Mouse (Mus musculus): ENCODE measurements around the gene Rap1b. TPM values are rescaled to one million over a fixed set of nuclear protein-coding genes. Genes with fewer than 3 reads are reported as not detected.

Gene Rap1b
- polyA plus RNA-seq, 1 experiment, result 55.2 TPM

DNA sequence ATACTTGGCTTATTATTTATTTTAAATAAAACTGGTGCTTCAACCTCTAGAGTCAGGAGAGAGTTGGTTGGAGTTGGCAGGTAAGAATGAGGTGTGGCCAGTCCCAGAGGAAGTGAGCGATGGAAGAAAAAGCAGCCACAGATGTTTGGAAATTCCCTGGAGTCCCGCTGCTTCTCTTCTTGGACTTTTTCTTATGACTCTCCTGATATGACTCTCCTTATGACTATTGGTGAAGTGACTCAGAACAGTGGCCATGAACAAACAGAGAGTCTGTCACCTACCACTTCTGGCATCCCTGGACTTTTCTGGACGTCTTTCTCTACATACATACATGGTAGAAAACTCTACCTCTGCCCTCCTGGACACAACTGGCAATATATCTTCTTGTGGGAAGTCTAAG is 21.5 kb upstream of the Rap1b start:
- no peak overlapping the region for H3K4me3 ChIP-seq (ENCODE audit: insufficient read depth, low read depth, low read length)
- H3K27ac ChIP-seq (replicated peaks; ENCODE audit: low read depth, low read length), result no peak overlapping the region
- no peaks in the 10 kb centered on the region for H3K4me1 ChIP-seq (ENCODE audit: control insufficient read depth, insufficient read depth, insufficient read length, low read length)

DNA sequence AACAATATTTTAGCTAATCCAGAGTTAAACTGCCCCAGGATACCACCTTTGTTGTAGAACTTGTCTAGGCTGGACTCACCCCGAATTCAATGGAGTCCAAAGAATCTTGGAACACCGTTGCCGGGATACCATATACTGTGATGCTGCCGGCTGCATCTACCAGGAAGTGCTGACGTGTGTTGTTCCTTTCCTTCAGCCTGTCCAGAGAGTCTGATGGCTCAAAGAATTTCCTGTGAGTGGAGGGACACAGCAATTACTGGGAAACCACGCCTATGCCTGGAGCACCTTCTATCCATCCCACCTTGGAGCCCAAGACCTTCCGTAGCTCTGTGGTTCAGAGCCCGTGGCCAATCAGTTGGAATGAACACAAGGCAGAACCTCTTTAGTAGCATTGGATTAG is 20.8 kb upstream of the Rap1b start:
- Histone ChIP-seq H3K4me3 (ENCODE audit: insufficient read depth, low read depth, low read length) (no peak overlapping the region), H3K4me1 (ENCODE audit: control insufficient read depth, insufficient read depth, insufficient read length, low read length) (no peaks in the 10 kb centered on the region), H3K27ac (replicated peaks; ENCODE audit: low read depth, low read length) (no peak overlapping the region)

DNA sequence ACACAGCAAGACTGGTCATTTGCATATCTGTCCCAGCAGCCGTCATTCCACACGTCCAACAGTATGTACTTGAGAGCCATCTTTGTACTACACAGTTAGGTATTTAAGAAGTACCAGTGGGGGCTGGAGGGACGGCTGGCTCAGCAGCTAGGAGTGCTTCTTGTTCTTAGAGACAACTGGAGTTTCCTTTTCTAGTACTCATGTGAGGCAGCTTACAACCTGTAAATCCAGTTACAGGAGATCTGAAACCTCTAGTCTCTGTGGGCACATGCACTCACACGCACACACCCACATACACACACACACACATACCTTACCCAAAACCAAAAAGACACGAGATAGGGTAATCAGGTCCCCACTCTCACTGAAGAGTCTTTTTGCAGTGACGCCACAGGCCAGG is 18.9 kb upstream of the Rap1b start:
- no peak overlapping the region for H3K4me3 ChIP-seq (ENCODE audit: insufficient read depth, low read depth, low read length)

DNA sequence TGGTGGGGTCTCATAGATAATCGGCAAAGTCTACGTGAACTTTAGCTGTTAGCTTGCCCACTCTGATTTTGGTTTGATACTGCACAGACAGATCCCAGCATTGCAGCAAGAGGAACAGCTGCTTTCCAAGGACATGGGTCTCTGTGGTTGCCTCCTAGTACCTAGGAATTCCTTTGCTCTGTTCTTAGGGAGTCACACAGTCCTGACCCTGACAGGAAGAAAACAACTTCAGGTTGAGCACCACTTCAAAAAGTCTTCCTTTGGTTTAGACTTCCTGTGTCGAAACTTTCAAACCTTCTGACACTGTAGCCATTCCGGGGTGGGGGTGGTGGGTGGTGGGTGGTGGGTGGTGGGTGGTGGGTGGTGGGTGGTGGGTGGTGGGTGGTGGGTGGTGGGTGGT is 18.4 kb upstream of the Rap1b start:
- Histone ChIP-seq H3K4me3 (ENCODE audit: insufficient read depth, low read depth, low read length) (no peak overlapping the region), H3K4me1 (ENCODE audit: control insufficient read depth, insufficient read depth, insufficient read length, low read length) (no peaks in the 10 kb centered on the region), H3K27ac (replicated peaks; ENCODE audit: low read depth, low read length) (no peak overlapping the region)

More for the DNA sequence above, 18.9 kb upstream of the Rap1b start:
- Histone ChIP-seq H3K4me1 (ENCODE audit: control insufficient read depth, insufficient read depth, insufficient read length, low read length) (no peaks in the 10 kb centered on the region), H3K27ac (replicated peaks; ENCODE audit: low read depth, low read length) (no peak overlapping the region)

DNA sequence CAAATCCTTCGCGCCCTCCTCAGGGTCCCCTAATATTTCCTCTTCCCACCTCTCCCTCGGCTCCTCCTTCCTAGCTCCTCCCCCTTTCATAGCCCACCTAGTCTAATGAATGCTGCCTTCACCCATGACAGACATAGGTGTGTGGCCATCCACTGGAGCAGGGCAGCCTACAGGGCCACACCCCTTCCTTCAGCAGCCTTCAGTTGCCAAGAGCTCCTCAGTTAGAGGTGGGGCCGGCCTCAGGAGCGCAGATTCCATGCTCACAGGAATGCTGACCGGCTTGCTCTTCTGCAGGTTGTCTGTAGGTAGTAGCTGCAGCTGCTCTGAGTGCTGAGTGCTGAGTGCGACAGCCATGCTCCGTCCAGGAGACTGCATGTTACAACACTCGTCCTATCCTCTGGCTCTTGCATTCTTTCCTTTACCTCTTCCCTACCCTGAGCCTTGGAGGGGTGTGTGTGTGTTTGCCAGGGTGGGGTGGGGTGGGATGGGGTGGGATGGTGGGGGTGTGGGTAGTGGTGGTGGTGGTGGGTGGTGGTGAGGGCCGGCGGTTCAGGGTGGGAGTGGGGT is 16.3 kb upstream of the Rap1b start:
- Histone ChIP-seq H3K4me1 (ENCODE audit: control insufficient read depth, insufficient read depth, insufficient read length, low read length) (no peaks in the 10 kb centered on the region), H3K4me3 (ENCODE audit: insufficient read depth, low read depth, low read length) (no peak overlapping the region), H3K27ac (replicated peaks; ENCODE audit: low read depth, low read length) (no peak overlapping the region)

GRCm38 (mm10) chr10:117860958-117861357 is 15.1 kb upstream of the Rap1b start:
- Histone ChIP-seq H3K4me3 (ENCODE audit: insufficient read depth, low read depth, low read length) (no peak overlapping the region), H3K27ac (replicated peaks; ENCODE audit: low read depth, low read length) (0 out of 2 replicates have a peak overlapping the region, but pooled peaks have one; percentile 1), H3K4me1 (ENCODE audit: control insufficient read depth, insufficient read depth, insufficient read length, low read length) (no peaks in the 10 kb centered on the region)

- H3K4me3 ChIP-seq (ENCODE audit: insufficient read depth, low read depth, low read length), result no peak overlapping the region
- no peak overlapping the region for H3K27ac ChIP-seq (replicated peaks; ENCODE audit: low read depth, low read length)
- H3K4me1 ChIP-seq (ENCODE audit: control insufficient read depth, insufficient read depth, insufficient read length, low read length), result no peaks in the 10 kb centered on the region
Measured at GRCm38 (mm10) chr10:117860361-117860760, 14.5 kb upstream of the Rap1b start.

DNA sequence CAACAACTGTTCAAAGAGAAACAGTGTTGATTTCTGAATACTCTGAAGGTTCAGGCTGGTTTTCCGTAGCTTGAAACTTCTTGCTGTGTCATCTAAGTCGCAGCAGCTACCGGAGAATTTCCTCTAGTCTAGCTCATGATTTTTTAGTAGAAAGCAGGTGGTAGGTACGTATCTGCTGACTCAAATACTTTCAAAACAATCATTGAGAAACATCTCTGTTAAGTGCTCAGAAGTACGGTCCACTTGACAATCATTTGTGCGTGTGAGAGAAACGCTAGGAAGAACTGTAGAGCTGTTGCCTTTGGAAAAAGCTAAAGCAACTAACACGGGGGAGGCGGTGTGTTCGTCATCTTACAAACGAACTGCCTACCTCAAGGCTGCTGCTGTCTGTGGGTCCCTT is 14.0 kb upstream of the Rap1b start:
- H3K27ac ChIP-seq (replicated peaks; ENCODE audit: low read depth, low read length), result no peak overlapping the region
- no peak overlapping the region for H3K4me3 ChIP-seq (ENCODE audit: insufficient read depth, low read depth, low read length)
- no peaks in the 10 kb centered on the region for H3K4me1 ChIP-seq (ENCODE audit: control insufficient read depth, insufficient read depth, insufficient read length, low read length)

DNA sequence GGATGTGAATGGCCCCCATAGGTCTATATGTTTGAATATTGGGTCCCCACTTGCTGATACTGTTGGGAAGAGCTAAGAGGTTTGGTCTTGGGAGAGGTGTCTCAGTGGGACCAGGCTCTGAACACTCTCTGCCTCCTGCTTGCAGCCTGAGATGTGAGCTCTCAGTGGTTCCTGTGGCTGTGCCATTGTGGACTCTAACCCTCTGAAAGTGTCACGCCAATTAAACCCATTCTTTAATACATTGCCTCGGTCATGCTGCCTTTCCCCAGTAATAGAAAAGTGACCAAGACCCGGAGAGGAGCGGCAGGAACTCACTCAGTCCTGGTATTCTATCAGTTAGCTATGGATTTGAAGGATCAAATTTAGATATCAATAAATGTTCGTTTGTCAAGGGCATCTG is 12.4 kb upstream of the Rap1b start:
- no peak overlapping the region for H3K27ac ChIP-seq (replicated peaks; ENCODE audit: low read depth, low read length)
- no peaks in the 10 kb centered on the region for H3K4me1 ChIP-seq (ENCODE audit: control insufficient read depth, insufficient read depth, insufficient read length, low read length)
- H3K4me3 ChIP-seq (ENCODE audit: insufficient read depth, low read depth, low read length), result no peak overlapping the region

DNA sequence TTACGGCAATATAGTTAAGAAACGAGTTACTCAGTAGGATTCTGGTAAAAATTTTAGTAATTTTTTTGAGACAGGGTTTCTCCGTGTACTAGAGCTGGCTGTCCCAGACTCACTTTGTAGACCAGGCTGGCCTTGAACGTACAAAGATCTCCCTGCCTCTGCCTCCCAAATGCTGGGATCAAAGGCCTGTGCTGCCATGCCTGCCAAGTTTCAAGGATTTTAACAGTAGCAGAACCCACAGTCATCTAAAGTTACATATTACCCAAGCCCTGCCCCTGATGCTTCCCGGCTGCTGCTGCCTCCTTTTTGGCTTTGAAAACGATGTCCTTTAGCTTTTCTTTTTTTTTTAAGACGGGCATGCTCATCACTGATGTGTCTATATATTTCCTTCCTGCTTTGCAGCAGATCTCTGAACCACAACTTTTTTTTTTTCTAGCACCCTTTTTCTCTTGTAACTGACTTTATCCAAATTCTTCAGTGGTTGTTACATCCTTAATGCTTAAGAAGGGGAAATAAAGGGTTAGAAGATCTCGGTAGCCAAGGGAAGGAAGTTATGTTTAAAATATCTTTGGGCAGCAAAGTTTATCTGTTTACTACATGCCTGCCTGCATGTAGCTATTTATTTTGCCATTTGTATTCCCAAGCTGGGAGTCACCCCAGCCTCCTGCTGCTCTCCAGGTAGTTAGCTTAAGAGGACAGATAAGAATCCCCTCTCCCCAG is 10.3 kb upstream of the Rap1b start:
- H3K4me3 ChIP-seq (ENCODE audit: insufficient read depth, low read depth, low read length), result no peak overlapping the region
- no peaks in the 10 kb centered on the region for H3K4me1 ChIP-seq (ENCODE audit: control insufficient read depth, insufficient read depth, insufficient read length, low read length)
- no peak overlapping the region; the same call in 1 of the 2 replicates for H3K27ac ChIP-seq (replicated peaks; ENCODE audit: low read depth, low read length)

DNA sequence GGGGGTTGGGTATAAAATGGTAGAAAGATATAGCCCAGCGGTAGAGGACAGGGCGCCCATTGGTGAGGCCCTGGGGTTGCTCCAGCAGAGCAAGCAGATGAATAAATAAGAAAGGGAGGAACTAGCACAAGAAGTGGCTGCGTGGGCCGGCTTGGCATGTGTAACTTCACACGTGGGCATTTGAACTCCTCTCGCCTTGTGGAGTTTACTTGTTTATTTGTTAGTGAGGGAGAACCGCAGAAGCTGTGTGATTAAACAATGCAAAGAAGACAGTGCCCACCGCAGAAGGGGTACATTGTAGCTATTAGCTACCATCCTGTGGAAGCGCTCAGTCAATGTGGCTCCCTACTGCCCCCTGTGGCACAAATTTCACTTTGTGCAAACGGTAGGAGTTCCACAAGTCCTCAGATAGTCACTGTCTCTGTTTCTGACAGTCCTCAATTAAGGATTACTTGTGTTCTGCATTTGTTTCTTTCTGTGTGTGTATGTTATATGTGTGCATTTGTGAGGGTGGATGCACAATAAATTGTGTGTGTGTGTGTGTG is 6.9 kb upstream of the Rap1b start:
- no peak overlapping the region for H3K4me3 ChIP-seq (ENCODE audit: insufficient read depth, low read depth, low read length)
- no peaks in the 10 kb centered on the region for H3K4me1 ChIP-seq (ENCODE audit: control insufficient read depth, insufficient read depth, insufficient read length, low read length)
- no peak overlapping the region for H3K27ac ChIP-seq (replicated peaks; ENCODE audit: low read depth, low read length)

GRCm38 (mm10) chr10:117848981-117849380 is 3.1 kb upstream of the Rap1b start:
- H3K27ac ChIP-seq (replicated peaks; ENCODE audit: low read depth, low read length), result no peak overlapping the region
- no peak overlapping the region for H3K4me3 ChIP-seq (ENCODE audit: insufficient read depth, low read depth, low read length)

DNA sequence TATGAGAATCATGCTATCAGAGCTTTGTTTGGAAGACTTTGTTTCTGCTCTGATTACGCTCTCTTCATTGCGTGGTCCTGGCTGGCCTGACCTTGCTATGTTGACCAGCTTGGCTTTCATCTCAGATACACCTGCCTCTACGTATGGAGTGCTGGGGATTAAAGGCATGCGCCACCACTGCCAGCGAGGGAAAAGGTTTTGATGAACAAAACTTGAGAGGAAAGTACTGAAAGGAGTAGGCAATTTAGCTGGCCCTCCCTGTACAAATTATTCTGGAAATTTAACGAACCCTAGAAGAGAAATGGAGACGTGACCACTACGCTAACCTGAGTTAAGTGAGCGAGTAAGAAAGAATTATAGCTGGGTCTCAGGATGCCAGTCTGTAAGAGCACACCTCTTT is 961 bp upstream of the Rap1b start:
- no peak overlapping the region for H3K27ac ChIP-seq (replicated peaks; ENCODE audit: low read depth, low read length)
- no peak overlapping the region for H3K4me3 ChIP-seq (ENCODE audit: insufficient read depth, low read depth, low read length)
- H3K4me1 ChIP-seq (ENCODE audit: control insufficient read depth, insufficient read depth, insufficient read length, low read length), result peaks cover 1% of the 10 kb centered on the region; the same call in 1 of the 2 replicates

More at GRCm38 (mm10) chr10:117848981-117849380, 3.1 kb upstream of the Rap1b start:
- no peaks in the 10 kb centered on the region; the same call in 1 of the 2 replicates for H3K4me1 ChIP-seq (ENCODE audit: control insufficient read depth, insufficient read depth, insufficient read length, low read length)

GRCm38 (mm10) chr10:117846260-117846632 is 411 bp upstream of the Rap1b start:
- Histone ChIP-seq H3K4me1 (ENCODE audit: control insufficient read depth, insufficient read depth, insufficient read length, low read length) (peaks cover 3% of the 10 kb centered on the region; the same call in 1 of the 2 replicates), H3K4me3 (ENCODE audit: insufficient read depth, low read depth, low read length) (peak overlapping the region; percentile 90), H3K27ac (replicated peaks; ENCODE audit: low read depth, low read length) (peak overlapping the region; percentile 95)

GRCm38 (mm10) chr10:117844782-117845596 is 846 bp downstream of the Rap1b start:
- H3K4me1 ChIP-seq (ENCODE audit: control insufficient read depth, insufficient read depth, insufficient read length, low read length), result peaks cover 7% of the 10 kb centered on the region
- H3K4me3 ChIP-seq (ENCODE audit: insufficient read depth, low read depth, low read length), result peak overlapping the region; percentile 65
- peak overlapping the region; percentile 85 for H3K27ac ChIP-seq (replicated peaks; ENCODE audit: low read depth, low read length)

All from brown adipose tissue, adult 24 weeks (tissue).